Mouse (Mus musculus) forebrain, embryonic 12.5 days (tissue): ENCODE results near the gene Pou2f1. TPM values are rescaled to one million over a fixed set of nuclear protein-coding genes. Genes with fewer than 3 reads are reported as not detected.

Source experiments
- ATAC-seq: fragments of 200-750 bp; cut with Nextera tagmentation; 2 replicates; pipeline ENCODE4 v1.8.0; 2017; ENCODE audit warnings: moderate TSS enrichment; ENCODE audit not compliant: low FRiP score
- H3K27ac ChIP-seq: fragments of 300-500 bp; sonication (generic); 2 replicates; pipeline ENCODE4 v1.5.1; 2016; ENCODE audit warnings: mild to moderate bottlenecking
- H3K27me3 ChIP-seq: fragments of 300-500 bp; sonication (generic); 2 replicates; pipeline ENCODE4 v1.6.1; 2016; ENCODE audit warnings: mild to moderate bottlenecking
- H3K36me3 ChIP-seq: fragments of 300-500 bp; sonication (generic); replicated peaks from 2 replicates; pipeline ENCODE4 v1.6.1; 2016; ENCODE audit warnings: mild to moderate bottlenecking
- H3K4me1 ChIP-seq: fragments of 300-500 bp; sonication (generic); 2 replicates; pipeline ENCODE4 v1.6.1; 2016
- H3K4me2 ChIP-seq: fragments of 300-500 bp; sonication (generic); 2 replicates; pipeline ENCODE4 v1.6.1; 2016; ENCODE audit warnings: mild to moderate bottlenecking, moderate library complexity
- H3K4me3 ChIP-seq: fragments of 300-500 bp; sonication (generic); replicated peaks from 2 replicates; pipeline ENCODE4 v1.5.1; 2016; ENCODE audit warnings: mild to moderate bottlenecking
- H3K9ac ChIP-seq: fragments of 300-500 bp; sonication (generic); 2 replicates; pipeline ENCODE4 v1.6.1; 2016; ENCODE audit warnings: mild to moderate bottlenecking
- H3K9me3 ChIP-seq: fragments of 300-500 bp; sonication (generic); 2 replicates; pipeline ENCODE4 v1.6.1; 2016
- WGBS: fragments of 180-500 bp; shearing (Covaris S2); methylation state at CpG from one replicate; pipeline ENCODE4 v1.1.7; 2016; 5-methylcytosine and 5-hydroxymethylcytosine counted together
- polyA plus RNA-seq: library from polyadenylated mRNA; unstranded; fragments of >200 nt; fragmentation: Nextera tagmentation; extraction: Ambion mirVana; gene quantifications from 2 replicates; pipeline ENCODE4 v1.2.1, GENCODE M21; 2016

The Pou2f1 gene
- polyA plus RNA-seq, 1 experiment from 2014 or later = 27.8 TPM

- no peaks in the 10 kb centered on the region for H3K27me3 ChIP-seq
These were observed 29.4 kb upstream of the Pou2f1 start for GRCm38 (mm10) chr1:166031673-166032547.

GRCm38 (mm10) chr1:166023981-166024380 is 21.5 kb upstream of the Pou2f1 start:
- H3K4me2 ChIP-seq = no peak overlapping the region
- H3K9me3 ChIP-seq = no peaks in the 10 kb centered on the region
- H3K4me1 ChIP-seq = peaks cover 7% of the 10 kb centered on the region; the same call in 1 of the 2 replicates
- peak; percentile 61; the same call in 1 of the 2 replicates for ATAC-seq
- H3K9ac ChIP-seq = no peak overlapping the region
- H3K4me3 ChIP-seq = no peak overlapping the region
- no peaks in the 10 kb centered on the region for H3K27me3 ChIP-seq
- 24% methylated on average over 4 of the region's 4 CpGs for WGBS
- H3K27ac ChIP-seq = no peak overlapping the region
- H3K36me3 ChIP-seq = no peaks in the 10 kb centered on the region

More at GRCm38 (mm10) chr1:166031673-166032547, 29.4 kb upstream of the Pou2f1 start:
- ATAC-seq = no peak
- no peaks in the 10 kb centered on the region for H3K9me3 ChIP-seq
- no peak overlapping the region for H3K4me3 ChIP-seq
- no peak overlapping the region for H3K27ac ChIP-seq
- no peak overlapping the region for H3K9ac ChIP-seq
- H3K36me3 ChIP-seq = no peaks in the 10 kb centered on the region
- H3K4me1 ChIP-seq = peaks cover 11% of the 10 kb centered on the region
- 88% methylated on average over 7 of the region's 7 CpGs for WGBS
- H3K4me2 ChIP-seq = no peak overlapping the region

GRCm38 (mm10) chr1:166017203-166017602 is 14.7 kb upstream of the Pou2f1 start:
- Histone ChIP-seq H3K4me1 (no peaks in the 10 kb centered on the region), H3K4me3 (no peak overlapping the region), H3K27me3 (no peaks in the 10 kb centered on the region), H3K27ac (no peak overlapping the region), H3K9ac (no peak overlapping the region), H3K36me3 (no peaks in the 10 kb centered on the region), H3K4me2 (no peak overlapping the region), H3K9me3 (no peaks in the 10 kb centered on the region)
- 89% methylated on average over 4 of the region's 4 CpGs for WGBS
- no peak for ATAC-seq

- Histone ChIP-seq H3K36me3 (no peaks in the 10 kb centered on the region), H3K4me1 (no peaks in the 10 kb centered on the region), H3K27ac (no peak overlapping the region), H3K9ac (no peak overlapping the region), H3K27me3 (no peaks in the 10 kb centered on the region), H3K9me3 (no peaks in the 10 kb centered on the region), H3K4me2 (no peak overlapping the region), H3K4me3 (no peak overlapping the region)
- 85% methylated on average over 4 of the region's 4 CpGs for WGBS
- ATAC-seq = no peak
These were observed 13.8 kb upstream of the Pou2f1 start for GRCm38 (mm10) chr1:166016306-166016705.

GRCm38 (mm10) chr1:166014530-166014929 is 12.1 kb upstream of the Pou2f1 start:
- Histone ChIP-seq H3K9ac (no peak overlapping the region), H3K4me2 (no peak overlapping the region), H3K27me3 (no peaks in the 10 kb centered on the region), H3K4me3 (no peak overlapping the region), H3K27ac (no peak overlapping the region), H3K9me3 (no peaks in the 10 kb centered on the region), H3K36me3 (no peaks in the 10 kb centered on the region), H3K4me1 (no peaks in the 10 kb centered on the region)
- ATAC-seq = no peak
- 68% methylated on average over 5 of the region's 5 CpGs for WGBS

GRCm38 (mm10) chr1:166010106-166010505 is 7.6 kb upstream of the Pou2f1 start:
- Histone ChIP-seq H3K9ac (no peak overlapping the region), H3K36me3 (no peaks in the 10 kb centered on the region), H3K4me1 (no peaks in the 10 kb centered on the region), H3K27me3 (no peaks in the 10 kb centered on the region), H3K4me2 (no peak overlapping the region), H3K4me3 (no peak overlapping the region), H3K9me3 (no peaks in the 10 kb centered on the region), H3K27ac (no peak overlapping the region)
- WGBS = 98% methylated on average over 1 of the region's 1 CpGs
- ATAC-seq = no peak

- Histone ChIP-seq H3K9ac (no peak overlapping the region), H3K27me3 (no peaks in the 10 kb centered on the region), H3K4me2 (no peak overlapping the region), H3K4me1 (no peaks in the 10 kb centered on the region), H3K36me3 (no peaks in the 10 kb centered on the region), H3K4me3 (no peak overlapping the region), H3K9me3 (no peaks in the 10 kb centered on the region), H3K27ac (no peak overlapping the region)
- no peak for ATAC-seq
- WGBS = 86% methylated on average over 5 of the region's 5 CpGs
These were observed 6.3 kb upstream of the Pou2f1 start for GRCm38 (mm10) chr1:166008634-166009350.

- H3K4me2 ChIP-seq = no peak overlapping the region
- no peaks in the 10 kb centered on the region for H3K27me3 ChIP-seq
These were observed 4.5 kb upstream of the Pou2f1 start for GRCm38 (mm10) chr1:166007026-166007425.

GRCm38 (mm10) chr1:166003181-166004022 is 924 bp upstream of the Pou2f1 start:
- Histone ChIP-seq H3K4me3 (peak overlapping the region; percentile 98), H3K4me1 (peaks cover 26% of the 10 kb centered on the region), H3K4me2 (peak overlapping the region; percentile 58), H3K36me3 (no peaks in the 10 kb centered on the region), H3K27ac (peak overlapping the region; percentile 96), H3K27me3 (no peaks in the 10 kb centered on the region), H3K9me3 (no peaks in the 10 kb centered on the region), H3K9ac (peak overlapping the region; percentile 51)
- under 1% methylated on average over 61 of the region's 61 CpGs for WGBS
- ATAC-seq = peak; percentile 83

More at GRCm38 (mm10) chr1:166007026-166007425, 4.5 kb upstream of the Pou2f1 start:
- no peaks in the 10 kb centered on the region for H3K36me3 ChIP-seq
- no peak overlapping the region for H3K9ac ChIP-seq
- no peaks in the 10 kb centered on the region for H3K4me1 ChIP-seq
- no peak overlapping the region for H3K27ac ChIP-seq
- H3K9me3 ChIP-seq = no peaks in the 10 kb centered on the region
- no peak overlapping the region for H3K4me3 ChIP-seq
- no peak for ATAC-seq
- WGBS = 66% methylated on average over 3 of the region's 3 CpGs

GRCm38 (mm10) chr1:166001904-166002489 is 481 bp downstream of the Pou2f1 start:
- Histone ChIP-seq H3K27me3 (no peaks in the 10 kb centered on the region), H3K27ac (peak overlapping the region; percentile 96), H3K36me3 (no peaks in the 10 kb centered on the region), H3K9me3 (no peaks in the 10 kb centered on the region), H3K4me1 (peaks cover 34% of the 10 kb centered on the region), H3K9ac (peak overlapping the region; percentile 99), H3K4me2 (peak overlapping the region; percentile 91), H3K4me3 (peak overlapping the region; percentile 98)
- under 1% methylated on average over 53 of the region's 70 CpGs for WGBS
- ATAC-seq = peak; percentile 47

GRCm38 (mm10) chr1:166001121-166001903 is 1.2 kb downstream of the Pou2f1 start:
- H3K27me3 ChIP-seq = no peaks in the 10 kb centered on the region
- no peaks in the 10 kb centered on the region for H3K36me3 ChIP-seq
- under 1% methylated on average over 47 of the region's 48 CpGs for WGBS
- peak; percentile 8; the same call in 1 of the 2 replicates for ATAC-seq
- peaks cover 34% of the 10 kb centered on the region for H3K4me1 ChIP-seq
- H3K4me2 ChIP-seq = peak overlapping the region; percentile 91
- no peaks in the 10 kb centered on the region for H3K9me3 ChIP-seq
- H3K9ac ChIP-seq = peak overlapping the region; percentile 99
- H3K27ac ChIP-seq = peak overlapping the region; percentile 96
- peak overlapping the region; percentile 98 for H3K4me3 ChIP-seq
